Mouse (Mus musculus): ENCODE data around the gene Cirbp.
A peak's percentile ranks its signal among the peaks of the same experiment; 100 is the strongest.
"Not testable (repeated sequence)": the region's sequence is repeated elsewhere in the genome, so short reads cannot be mapped to it uniquely, and the experiment has no call there.

Cirbp gene

DNA sequence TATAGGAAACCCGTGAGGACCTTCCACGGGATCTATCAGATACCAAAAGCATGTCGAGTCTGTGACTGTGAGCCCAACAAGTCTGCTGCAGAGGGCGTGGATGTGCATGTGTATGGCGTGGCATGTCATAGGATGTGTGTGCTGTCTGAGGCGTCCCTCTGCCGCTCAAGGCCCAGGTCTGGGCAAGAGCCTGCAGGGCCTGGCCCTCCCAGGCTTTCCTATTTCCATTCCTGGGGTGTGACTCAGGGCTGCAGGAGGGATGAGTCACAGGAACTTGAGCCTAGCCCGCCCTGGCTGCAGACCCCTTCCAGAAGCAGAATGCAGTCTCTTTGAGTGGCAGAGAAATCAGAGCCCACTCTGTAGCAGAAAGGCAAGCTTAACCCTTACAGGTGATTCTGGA lies 2.1 kb upstream of the Cirbp start:
- DNase-seq (ENCODE audit: low read depth, low spot score): peak; percentile 76

DNA sequence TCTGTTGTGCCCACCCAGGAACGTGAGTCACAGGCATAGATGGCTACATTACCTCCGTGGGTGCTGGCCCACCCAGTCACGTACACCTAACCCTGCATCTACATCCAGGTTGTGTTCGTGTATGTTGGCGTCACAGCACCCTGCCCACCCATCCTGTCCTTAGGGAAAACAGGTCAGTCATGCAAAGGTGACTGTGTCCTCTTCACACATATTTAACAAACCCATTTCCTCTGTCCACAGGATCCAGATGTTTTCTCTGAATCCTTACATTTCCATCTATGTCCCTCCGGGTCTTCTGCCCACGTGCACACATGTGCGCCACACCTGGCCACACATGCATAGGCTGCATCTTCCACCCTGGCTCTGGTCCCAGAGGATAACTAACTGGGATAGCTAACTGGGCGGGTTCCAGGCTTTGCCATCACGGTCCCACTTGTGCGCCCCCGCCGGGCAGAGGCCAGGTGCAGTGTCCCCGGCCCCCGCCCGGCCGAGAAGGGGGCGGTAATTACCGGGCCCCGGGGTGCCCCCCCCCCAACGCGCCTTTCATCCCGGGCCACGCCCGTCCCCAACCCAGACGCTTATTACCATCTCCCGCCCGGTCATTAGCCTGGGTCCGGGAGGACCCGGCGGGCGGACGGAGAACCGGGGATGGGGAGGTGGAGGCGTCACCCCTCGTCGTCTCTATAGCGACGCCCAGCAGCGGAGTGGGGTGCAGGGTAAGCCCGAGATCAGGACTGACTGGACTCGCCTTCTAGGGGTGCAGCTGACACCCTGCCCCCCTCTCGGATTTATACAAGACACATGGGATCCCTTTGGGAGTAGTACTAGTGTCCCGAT lies 1.4 kb upstream of the Cirbp start:
- no peak for DNase-seq (ENCODE audit: low read depth, low spot score)

- peak; percentile 96 for DNase-seq (ENCODE audit: low read depth, low spot score)
These were observed 814 bp upstream of the Cirbp start for GRCm38 (mm10) chr10:80164998-80165344.

DNA sequence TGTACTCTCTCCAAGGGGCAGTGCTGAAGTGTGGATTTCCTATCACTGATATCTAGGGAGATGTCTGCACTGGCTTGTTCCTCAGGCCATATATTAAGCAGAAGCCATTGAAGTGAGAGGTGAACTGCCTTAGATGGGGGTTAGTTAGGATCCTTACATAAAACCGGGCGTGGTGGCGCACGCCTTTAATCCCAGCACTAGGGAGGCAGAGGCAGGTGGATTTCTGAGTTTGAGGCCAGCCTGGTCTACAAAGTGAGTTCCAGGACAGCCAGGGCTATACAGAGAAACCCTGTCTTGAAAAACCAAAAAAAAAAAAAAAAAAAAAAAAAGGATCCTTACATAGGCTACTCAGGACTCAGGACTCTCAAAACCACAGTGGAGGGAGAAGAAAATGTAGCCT lies 351 bp downstream of the Cirbp start:
- DNase-seq (ENCODE audit: low read depth, low spot score): not testable (repeated sequence)

- peak; percentile 99 for DNase-seq (ENCODE audit: low read depth, low spot score)
These were observed 1.8 kb downstream of the Cirbp start for GRCm38 (mm10) chr10:80167460-80168037.

- peak; percentile 93 for DNase-seq (ENCODE audit: low read depth, low spot score)
These were observed 2.4 kb downstream of the Cirbp start for GRCm38 (mm10) chr10:80168038-80168661.

- DNase-seq (ENCODE audit: low read depth, low spot score): no peak
These were observed 3.3 kb downstream of the Cirbp start for GRCm38 (mm10) chr10:80169070-80169469.

DNA sequence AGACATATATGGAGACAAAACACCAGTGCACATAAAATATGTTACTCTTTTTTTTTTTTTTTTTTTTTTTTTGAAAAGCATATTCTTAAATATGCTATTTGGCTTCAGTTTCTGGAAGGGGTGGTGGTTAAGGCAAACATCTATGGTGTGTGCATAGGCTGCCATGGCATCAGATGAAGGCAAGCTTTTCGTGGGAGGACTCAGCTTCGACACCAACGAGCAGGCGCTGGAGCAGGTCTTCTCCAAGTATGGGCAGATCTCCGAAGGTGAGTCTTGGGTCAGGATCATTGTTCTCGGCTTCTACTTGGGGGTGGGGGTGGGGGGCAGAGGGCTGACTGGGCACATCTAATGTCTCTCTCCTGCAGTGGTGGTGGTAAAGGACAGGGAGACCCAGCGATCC lies 3.9 kb downstream of the Cirbp start:
- no peak for DNase-seq (ENCODE audit: low read depth, low spot score)

- DNase-seq (ENCODE audit: low read depth, low spot score): no peak
These were observed 4.3 kb downstream of the Cirbp start for GRCm38 (mm10) chr10:80170052-80170451.

DNA sequence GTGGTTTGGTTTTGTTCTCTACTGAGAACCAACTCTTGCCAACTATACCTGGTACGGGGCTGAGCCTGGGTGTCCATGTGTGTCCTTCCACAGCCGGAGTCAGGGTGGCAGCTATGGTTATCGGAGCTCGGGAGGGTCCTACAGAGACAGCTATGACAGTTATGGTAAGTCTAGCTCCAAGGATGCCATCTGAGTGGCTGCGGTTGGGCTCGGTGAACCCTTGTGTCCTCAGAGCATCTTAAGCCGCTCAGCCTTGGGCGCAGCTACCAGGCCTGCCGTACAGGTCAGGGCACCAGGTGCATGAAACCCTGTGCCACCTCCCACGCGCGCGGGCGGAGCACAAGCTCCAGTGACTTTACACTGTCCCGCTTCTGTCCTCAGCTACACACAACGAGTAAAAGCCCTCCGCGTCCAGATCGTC lies 4.8 kb downstream of the Cirbp start:
- DNase-seq (ENCODE audit: low read depth, low spot score): no peak

DNA sequence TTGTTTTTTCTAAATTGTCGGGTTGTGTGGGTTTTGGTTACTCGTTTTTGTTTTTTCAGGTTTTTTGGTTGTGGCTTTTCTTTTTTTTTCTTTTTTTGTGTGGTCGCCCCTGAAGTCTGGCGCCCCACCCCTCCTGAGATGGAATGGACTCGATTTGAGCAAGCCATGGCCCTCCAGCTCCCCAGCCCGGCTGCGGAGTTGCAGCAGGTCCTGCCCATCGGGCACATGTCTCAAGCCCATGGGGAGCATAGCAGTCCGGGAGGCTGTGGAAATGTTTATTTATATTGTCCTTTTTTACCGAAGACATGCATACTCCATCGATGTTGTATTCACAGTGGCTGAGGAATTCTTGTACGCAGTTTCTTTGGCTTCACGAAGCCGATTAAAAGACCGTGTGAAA lies 5.5 kb downstream of the Cirbp start:
- no peak for DNase-seq (ENCODE audit: low read depth, low spot score)

DNA sequence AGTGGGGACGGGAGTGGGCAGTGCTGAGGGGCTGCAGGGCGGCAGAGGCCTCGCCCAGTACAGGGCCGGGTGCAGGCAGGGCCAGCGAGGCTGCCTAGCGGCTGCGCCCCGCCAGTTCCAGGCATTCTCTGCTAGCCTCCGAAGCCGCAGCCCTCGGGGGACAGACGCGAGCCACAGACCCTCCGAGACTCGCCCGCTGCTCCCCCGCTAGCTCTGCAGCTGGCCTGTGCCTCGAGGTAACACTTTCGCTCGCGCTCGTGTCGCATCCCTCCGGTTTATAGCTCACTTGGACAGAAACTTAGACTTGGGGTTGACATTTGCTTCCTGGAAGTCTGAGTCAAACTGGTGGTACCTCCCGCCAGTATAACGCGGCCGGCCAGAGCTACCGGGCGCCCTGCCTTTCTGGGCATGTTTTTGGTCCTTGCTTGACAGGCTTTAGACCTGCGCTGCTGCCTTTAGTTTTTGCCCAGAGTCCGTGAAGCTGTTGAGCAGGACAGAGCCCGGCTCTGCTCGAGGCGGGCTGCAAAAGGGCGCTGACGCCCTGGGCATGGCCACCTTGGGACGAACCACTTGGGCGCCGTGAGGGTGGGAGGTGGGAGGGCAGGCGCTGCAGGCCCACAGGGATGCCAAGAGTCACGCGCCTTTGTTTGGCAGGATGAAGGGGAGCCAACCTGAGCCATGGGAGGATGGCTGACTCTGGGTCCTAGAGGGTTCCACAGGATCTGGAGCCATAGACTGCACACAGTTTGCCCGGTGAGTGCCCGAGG lies 6.2 kb downstream of the Cirbp start:
- no peak for DNase-seq (ENCODE audit: low read depth, low spot score)

DNA sequence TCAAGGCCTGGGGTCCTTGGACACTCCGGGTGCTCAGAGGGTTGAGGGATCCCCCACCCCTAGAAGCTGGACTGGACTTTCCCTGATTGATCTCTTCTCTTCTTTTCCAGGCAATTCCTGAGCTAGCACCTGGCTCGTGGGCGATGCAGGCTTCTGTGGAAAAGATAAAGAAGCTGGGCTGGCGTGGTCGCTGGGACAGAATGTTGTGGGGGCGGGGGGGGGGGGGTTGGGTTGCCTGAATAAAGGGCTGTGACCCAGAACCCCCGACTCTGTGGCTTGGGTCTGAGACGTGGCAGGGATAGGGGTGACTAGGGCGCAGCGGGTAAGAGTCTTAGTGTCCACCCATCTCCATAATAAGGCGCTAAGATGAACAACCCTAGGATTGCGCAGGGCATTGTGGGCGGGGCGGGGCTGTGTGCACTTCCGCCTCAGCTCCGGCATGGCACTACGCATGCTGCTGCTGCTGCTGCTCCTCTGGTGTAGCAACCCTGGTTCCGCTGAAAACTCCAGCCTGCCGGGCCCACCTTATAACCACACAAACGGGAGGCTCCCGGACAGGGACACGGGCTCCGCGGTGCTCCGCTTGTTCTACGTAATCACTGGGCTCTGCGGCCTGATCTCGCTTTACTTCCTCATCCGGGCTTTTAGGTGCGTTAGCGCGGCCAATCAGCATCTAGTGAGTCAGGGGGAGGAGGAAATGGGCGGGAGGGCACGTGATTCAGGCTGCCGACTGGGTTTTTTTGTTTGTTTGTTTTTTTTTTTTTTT lies 6.9 kb downstream of the Cirbp start, which contains the start of gene 1600002K03Rik:
TSS of gene 1600002K03Rik (plus strand) at position 418 of the 766 bp plus-strand sequence.
- peak; percentile 88 for DNase-seq (ENCODE audit: low read depth, low spot score)

- no peak for DNase-seq (ENCODE audit: low read depth, low spot score)
These were observed 7.6 kb downstream of the Cirbp start for GRCm38 (mm10) chr10:80173358-80173757.

DNA sequence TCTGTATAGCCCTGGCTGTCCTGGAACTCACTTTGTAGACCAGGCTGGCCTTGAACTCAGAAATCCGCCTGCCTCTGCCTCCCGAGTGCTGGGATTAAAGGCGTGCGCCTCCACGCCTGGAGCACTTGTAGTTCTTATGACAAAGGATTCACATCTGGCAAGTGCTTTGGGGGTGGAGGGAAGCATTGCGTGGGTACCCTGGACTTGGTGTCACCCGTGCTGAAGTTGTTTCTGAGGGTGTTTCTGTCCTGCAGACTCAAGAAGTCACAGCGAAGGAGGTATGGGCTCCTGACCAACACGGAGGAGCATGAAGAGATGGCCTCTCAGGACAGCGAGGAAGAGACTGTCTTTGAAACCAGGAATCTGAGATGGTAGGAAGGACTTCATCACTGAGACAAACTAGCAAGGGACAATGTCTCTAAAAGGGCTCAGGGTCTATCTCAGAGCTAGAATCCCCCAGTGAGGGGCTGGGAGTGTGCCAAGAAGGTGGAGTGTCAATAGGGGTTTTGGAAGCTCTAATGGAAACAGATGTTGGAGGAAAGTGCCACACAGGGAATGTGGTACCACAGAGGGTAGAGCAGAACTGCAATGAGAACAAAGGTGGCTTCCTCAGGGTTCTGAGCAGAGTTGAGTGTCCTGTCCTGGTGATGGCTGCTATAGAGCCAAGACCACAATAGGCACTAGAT lies 8.3 kb downstream of the Cirbp start:
- DNase-seq (ENCODE audit: low read depth, low spot score): no peak

DNA sequence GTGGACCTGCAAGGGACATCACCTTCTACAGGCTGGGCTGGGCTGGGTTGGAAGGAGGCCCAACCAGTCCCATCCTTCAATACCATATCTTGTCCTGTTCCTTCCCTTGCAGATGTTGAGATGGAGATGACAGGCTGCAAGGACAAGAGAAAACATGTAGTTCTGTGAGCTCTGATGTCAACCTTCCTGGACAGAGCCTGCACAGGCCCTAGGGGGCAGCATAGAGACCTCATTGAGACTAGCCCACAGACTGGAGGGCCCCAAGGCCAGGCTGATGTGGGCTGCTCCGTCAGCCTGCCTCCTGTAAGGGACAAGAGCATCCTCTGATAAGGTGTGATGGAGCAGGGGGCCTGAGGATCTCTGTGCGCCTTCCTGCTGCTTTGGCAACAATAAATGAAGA lies 8.9 kb downstream of the Cirbp start:
- no peak for DNase-seq (ENCODE audit: low read depth, low spot score)

GRCm38 (mm10) chr10:80175536-80176269 lies 9.9 kb downstream of the Cirbp start:
- DNase-seq (ENCODE audit: low read depth, low spot score): no peak

DNA sequence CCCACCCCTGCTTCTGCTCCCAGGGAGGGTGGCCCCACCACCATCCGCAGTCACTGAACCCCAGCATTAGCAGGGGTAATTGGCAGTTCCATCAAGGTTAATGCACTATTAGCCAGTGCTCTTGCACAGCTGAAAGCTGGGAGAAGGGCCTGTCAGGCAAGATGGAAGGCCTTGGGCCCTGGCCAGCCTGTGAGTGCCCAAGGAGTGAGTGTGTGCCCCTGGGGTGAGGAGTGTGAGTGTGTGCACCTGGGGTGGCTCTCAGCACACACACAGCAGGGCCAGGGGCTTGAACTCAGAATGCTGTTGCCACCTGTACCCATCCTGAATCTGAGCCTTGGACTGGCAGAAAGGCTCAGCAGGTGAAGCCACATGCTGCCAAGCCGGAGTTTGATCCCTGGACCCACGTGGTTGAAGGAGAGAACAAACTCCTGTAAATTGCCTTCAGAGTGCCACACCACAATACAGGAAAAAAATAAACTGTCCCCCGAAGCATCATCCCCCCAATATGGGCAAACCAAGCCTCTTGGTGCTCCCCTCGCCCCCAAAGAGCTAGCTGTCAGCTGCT lies 10.6 kb downstream of the Cirbp start:
- no peak for DNase-seq (ENCODE audit: low read depth, low spot score)

- no peak for DNase-seq (ENCODE audit: low read depth, low spot score)
These were observed 11.9 kb downstream of the Cirbp start for GRCm38 (mm10) chr10:80177441-80178279.
